Mouse (Mus musculus) forebrain, embryonic 10.5 days (tissue): Measurements from ENCODE around the gene Krt35. TPM values are rescaled to one million over a fixed set of nuclear protein-coding genes. Genes with fewer than 3 reads are reported as not detected.

Source experiments
- DNase-seq: peaks from one replicate; pipeline ENCODE4 v3.0.0-alpha.2; 2017; ENCODE audit warnings: low spot score; ENCODE audit errors: extremely low spot score
- H3K27ac ChIP-seq: fragments of 300-500 bp; sonication (generic); 2 replicates; pipeline ENCODE4 v1.5.1; 2016; ENCODE audit warnings: mild to moderate bottlenecking
- H3K27me3 ChIP-seq: fragments of 300-500 bp; sonication (generic); 2 replicates; pipeline ENCODE4 v1.6.1; 2016; ENCODE audit warnings: mild to moderate bottlenecking; ENCODE audit not compliant: poor library complexity, severe bottlenecking
- H3K36me3 ChIP-seq: fragments of 300-500 bp; sonication (generic); replicated peaks from 2 replicates; pipeline ENCODE4 v1.6.1; 2016; ENCODE audit warnings: mild to moderate bottlenecking, moderate library complexity
- H3K4me1 ChIP-seq: fragments of 300-500 bp; sonication (generic); 2 replicates; pipeline ENCODE4 v1.6.1; 2016
- H3K4me3 ChIP-seq: fragments of 300-500 bp; sonication (generic); 2 replicates; pipeline ENCODE4 v1.5.1; 2016; ENCODE audit warnings: mild to moderate bottlenecking, moderate library complexity
- H3K9me3 ChIP-seq: fragments of 300-500 bp; sonication (generic); 2 replicates; pipeline ENCODE4 v1.6.1; 2016; ENCODE audit warnings: mild to moderate bottlenecking, moderate library complexity
- WGBS: fragments of 180-500 bp; shearing (Covaris S2); methylation state at CpG from one replicate; pipeline ENCODE4 v1.1.7; 2016; 5-methylcytosine and 5-hydroxymethylcytosine counted together
- polyA plus RNA-seq: library from polyadenylated mRNA; unstranded; fragments of >200 nt; fragmentation: Nextera tagmentation; extraction: Ambion mirVana; gene quantifications from 2 replicates; pipeline ENCODE4 v1.2.1, GENCODE M21; 2016

The Krt35 gene
- polyA plus RNA-seq, 1 experiment from 2014 or later: not detected

DNA sequence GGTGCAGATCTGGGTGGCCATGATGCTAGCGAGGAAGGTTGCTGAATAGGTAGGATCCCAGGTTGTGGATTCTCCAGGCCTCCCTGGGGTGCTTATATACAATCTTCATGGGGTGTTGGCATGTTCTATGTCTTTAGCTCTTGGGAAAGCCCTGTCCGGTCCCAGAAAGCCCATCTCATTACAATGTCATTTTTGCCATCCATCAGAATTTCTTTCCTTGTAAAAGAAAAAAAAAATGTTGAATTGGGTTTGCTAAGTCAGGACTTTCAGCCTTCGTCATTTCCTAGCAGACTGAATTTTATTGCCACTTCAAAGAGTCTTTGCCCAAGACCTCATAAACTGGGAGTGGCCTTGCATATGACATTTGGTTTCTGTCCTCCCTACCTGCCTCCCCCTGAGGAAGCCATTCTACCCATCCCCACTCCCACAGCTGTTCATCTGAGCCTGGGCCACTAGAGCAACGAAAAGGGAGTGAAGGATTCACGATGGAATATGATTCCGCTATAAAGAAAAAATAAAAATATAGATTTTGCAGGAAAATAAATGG lies 9.6 kb upstream of the Krt35 start, which contains the start of gene Krt36:
Krt36 (minus strand) TSS at position 51 of the 547 bp plus-strand sequence.
- 95% methylated on average over 6 of the region's 6 CpGs for WGBS

DNA sequence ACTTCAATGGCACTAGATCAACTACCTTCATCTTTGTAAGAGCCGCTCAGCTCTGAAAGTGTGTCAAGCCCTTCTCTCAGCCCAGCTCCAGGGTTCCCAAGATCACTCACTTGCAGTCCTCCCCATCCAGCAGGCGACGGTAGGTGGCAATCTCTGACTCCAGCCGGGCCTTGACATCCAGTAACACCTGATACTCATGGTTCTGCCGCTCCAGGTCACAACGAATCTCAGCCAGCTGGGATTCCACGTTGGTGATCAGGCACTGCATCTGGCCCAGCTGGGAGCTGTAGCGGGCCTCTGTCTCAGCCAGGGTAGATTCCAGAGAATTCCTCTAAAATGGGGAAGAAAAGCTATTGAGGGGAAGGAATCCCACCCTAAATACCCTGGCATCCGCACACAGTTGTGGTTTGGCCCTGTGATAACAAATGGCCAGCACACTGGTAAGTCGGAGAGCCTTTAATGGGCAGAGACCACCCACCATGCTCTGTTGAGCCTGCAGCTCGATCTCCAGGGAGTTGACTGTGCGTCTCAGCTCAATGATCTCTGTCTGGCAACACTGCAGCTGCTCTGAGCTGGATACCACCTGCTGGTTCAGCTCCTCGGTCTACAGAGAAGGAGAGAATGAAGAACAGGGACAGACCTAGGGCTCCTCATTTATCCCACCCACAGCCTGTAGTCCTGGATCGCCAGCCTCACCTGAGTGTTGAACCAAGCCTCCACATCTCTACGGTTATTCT lies 6.8 kb upstream of the Krt35 start:
- DNase-seq: no peak
- Histone ChIP-seq H3K36me3 (no peaks in the 10 kb centered on the region), H3K27me3 (no peaks in the 10 kb centered on the region), H3K9me3 (no peaks in the 10 kb centered on the region), H3K4me1 (peaks cover 9% of the 10 kb centered on the region), H3K4me3 (no peak overlapping the region), H3K27ac (no peak overlapping the region)
- WGBS: 80% methylated on average over 15 of the region's 15 CpGs

More for the DNA sequence above, 9.6 kb upstream of the Krt35 start, which contains the start of gene Krt36:
- Histone ChIP-seq H3K27ac (no peak within 1 kb of the TSS), H3K27me3 (no peaks in the 10 kb centered on the region), H3K9me3 (no peaks in the 10 kb centered on the region), H3K4me1 (no peaks in the 10 kb centered on the region), H3K4me3 (no peak within 1 kb of the TSS), H3K36me3 (no peaks in the 10 kb centered on the region)
- DNase-seq: no peak

DNA sequence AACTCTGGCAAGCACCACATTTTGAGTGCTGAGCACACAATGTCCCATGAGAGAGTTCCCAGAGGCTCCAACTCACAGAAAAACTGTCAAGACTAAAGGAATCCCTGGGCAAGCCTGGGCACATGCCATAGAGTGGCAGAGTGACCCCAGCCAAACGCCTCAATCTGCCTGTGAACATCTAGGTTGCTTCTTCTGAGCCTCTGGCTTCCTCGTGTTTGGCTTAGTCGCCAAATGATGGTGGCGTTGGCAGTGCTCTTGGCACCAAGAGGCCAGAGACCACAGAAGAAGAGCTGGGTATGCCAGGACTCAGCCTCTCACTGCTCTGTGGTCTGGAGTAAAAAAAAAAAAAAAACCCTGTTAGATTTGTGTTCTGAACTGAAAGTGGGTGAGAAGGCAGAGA lies 4.3 kb upstream of the Krt35 start:
- 80% methylated on average over 4 of the region's 4 CpGs for WGBS
- Histone ChIP-seq H3K27me3 (no peaks in the 10 kb centered on the region), H3K36me3 (no peaks in the 10 kb centered on the region), H3K4me3 (no peak overlapping the region), H3K9me3 (no peaks in the 10 kb centered on the region), H3K4me1 (peaks cover 18% of the 10 kb centered on the region), H3K27ac (no peak overlapping the region)
- no peak for DNase-seq

DNA sequence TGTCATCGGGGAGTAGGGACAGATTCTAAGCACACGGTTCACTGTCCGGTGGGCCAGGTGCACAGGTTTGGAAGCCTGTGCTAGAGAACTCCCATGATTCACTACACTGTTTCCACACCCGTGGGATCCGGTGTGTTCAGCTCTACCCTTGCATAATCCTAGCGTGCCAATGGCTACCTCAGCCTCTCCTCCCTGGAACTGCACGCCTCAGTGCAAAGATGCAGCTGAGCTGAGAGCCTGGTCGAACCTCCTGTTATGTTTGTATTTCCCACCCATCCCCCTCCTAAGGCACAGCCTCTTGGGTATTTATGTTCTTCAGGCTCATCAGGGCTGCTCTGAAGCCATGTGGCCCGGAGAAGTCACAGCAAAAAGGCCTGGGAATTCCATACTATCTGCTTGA lies 1.8 kb upstream of the Krt35 start:
- Histone ChIP-seq H3K4me1 (peaks cover 18% of the 10 kb centered on the region), H3K27me3 (no peaks in the 10 kb centered on the region), H3K9me3 (no peaks in the 10 kb centered on the region), H3K27ac (no peak overlapping the region), H3K4me3 (no peak overlapping the region), H3K36me3 (no peaks in the 10 kb centered on the region)
- no peak for DNase-seq
- 84% methylated on average over 9 of the region's 9 CpGs for WGBS

DNA sequence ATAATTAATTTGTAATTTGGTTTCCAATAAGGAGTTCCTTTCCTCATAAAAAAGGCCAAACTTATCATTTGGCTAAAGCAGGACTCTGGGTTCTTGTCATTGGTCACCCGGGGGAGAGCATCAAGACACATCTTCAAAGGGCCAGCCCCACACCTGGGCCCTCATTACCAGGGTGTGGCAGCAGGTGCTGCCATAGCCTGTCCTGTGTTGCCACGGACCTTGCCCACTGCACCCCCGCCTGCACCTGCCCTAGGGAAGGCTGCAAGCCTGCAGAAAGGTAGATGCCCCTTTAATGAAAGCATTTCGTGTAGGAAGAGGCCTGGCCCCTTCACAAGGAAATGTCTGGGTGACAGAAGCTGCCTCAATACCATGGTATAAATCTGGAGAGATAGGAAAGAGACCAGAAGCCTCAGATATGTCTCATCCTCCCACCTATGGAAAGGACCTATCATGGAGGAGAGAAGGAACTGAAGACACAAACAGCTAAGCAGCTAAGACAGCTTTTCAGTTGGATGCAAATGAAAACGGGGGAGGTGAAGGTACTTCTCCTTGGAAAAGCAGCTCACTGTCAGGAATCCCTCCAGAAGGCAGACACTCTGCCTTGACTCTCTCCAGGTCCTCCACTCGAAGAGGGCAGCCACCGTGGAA lies 7.5 kb downstream of the Krt35 start:
- no peak for DNase-seq
- Histone ChIP-seq H3K4me3 (no peak overlapping the region), H3K27me3 (no peaks in the 10 kb centered on the region), H3K9me3 (0 out of 2 replicates have a peak, but pooled peaks cover 4% of the 10 kb centered on the region), H3K4me1 (no peaks in the 10 kb centered on the region), H3K36me3 (no peaks in the 10 kb centered on the region), H3K27ac (no peak overlapping the region)
- WGBS: 70% methylated on average over 7 of the region's 7 CpGs

DNA sequence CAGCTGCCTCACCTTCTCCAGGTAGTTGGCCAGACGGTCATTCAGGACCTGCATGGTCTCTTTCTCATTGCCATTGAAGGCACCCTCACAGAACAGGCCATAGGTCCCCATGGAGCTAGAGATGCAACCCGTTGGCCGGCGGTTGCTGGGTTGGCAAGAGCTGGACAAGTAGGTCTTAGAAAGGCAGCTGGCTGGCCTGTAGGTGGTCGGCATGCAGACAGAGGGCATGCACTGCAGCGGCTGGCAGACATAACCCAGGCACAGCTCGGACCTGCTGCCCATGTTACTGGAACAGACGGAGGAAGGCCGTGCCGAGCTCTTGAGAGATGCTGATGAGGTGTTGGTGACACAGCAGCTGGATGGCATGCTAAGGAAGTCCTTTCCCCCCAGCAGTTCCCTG lies 8.2 kb downstream of the Krt35 start, which contains the start of gene Krt32:
Krt32 (minus strand) TSS at position 366 of the 400 bp plus-strand sequence.
- WGBS: 93% methylated on average over 10 of the region's 10 CpGs
- Histone ChIP-seq H3K36me3 (no peaks in the 10 kb centered on the region), H3K4me3 (no peak within 1 kb of the TSS), H3K9me3 (0 out of 2 replicates have a peak, but pooled peaks cover 4% of the 10 kb centered on the region), H3K27ac (no peak within 1 kb of the TSS), H3K27me3 (no peaks in the 10 kb centered on the region), H3K4me1 (no peaks in the 10 kb centered on the region)
- no peak for DNase-seq

DNA sequence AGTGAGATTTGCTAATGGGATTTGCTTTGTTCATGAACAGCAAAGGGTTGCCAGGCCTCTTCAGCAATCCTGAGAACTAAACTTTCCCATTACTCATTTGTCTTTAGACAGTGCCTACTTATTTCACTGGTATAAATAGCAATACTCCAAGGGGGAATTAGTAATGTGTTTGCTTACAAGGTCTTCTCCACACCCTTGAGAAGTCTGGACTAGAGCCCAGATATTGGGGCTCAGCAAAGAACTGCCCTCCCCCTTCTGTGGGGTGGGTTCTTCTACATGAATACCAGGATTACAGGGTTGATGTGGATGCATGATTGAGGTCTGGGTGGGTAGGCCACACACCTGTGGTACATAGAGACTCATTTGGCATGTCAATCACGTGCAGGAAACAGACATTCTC lies 22.2 kb downstream of the Krt35 start:
- 67% methylated on average over 1 of the region's 1 CpGs for WGBS
- Histone ChIP-seq H3K9me3 (no peaks in the 10 kb centered on the region), H3K4me1 (no peaks in the 10 kb centered on the region), H3K36me3 (no peaks in the 10 kb centered on the region), H3K27me3 (no peaks in the 10 kb centered on the region), H3K4me3 (no peak overlapping the region), H3K27ac (no peak overlapping the region)
- DNase-seq: no peak

DNA sequence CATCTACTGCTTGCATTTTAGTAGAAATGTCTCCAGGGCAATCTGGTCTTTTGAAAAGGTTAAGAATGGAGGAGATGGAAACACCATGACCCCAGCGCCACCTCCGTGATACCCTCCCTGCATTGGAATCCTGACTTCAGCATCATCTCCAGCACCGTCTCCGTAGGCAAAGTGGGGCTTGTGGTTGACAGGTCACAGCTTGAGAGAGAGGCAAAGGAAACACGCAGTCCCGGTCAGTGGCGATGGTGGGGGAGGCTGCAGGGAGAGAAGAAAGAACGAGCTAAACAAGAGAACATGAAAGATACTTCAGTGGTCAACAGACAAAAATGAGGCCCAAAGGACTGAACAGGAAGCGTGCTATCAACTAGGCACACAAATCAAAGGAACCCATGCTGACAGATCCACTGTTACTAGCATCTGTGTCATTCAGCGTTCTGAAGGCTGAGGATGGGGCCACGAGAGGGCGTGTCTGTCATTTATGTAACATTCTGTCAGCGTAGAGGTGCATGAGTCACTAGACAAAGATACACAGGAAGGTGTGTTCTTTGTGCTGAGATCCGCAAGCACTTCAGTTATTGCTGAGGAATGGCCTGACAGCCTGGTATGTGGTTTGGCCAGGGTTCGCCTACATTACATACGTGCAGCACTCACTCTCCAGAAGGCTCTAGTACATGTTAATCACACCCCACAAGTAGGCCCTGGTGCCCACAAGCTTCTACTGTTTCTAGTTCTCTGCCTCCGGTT lies 28.6 kb downstream of the Krt35 start:
- WGBS: 89% methylated on average over 17 of the region's 17 CpGs
- Histone ChIP-seq H3K36me3 (no peaks in the 10 kb centered on the region), H3K9me3 (no peaks in the 10 kb centered on the region), H3K27me3 (no peaks in the 10 kb centered on the region), H3K27ac (no peak overlapping the region), H3K4me1 (no peaks in the 10 kb centered on the region), H3K4me3 (no peak overlapping the region)
- DNase-seq: no peak

DNA sequence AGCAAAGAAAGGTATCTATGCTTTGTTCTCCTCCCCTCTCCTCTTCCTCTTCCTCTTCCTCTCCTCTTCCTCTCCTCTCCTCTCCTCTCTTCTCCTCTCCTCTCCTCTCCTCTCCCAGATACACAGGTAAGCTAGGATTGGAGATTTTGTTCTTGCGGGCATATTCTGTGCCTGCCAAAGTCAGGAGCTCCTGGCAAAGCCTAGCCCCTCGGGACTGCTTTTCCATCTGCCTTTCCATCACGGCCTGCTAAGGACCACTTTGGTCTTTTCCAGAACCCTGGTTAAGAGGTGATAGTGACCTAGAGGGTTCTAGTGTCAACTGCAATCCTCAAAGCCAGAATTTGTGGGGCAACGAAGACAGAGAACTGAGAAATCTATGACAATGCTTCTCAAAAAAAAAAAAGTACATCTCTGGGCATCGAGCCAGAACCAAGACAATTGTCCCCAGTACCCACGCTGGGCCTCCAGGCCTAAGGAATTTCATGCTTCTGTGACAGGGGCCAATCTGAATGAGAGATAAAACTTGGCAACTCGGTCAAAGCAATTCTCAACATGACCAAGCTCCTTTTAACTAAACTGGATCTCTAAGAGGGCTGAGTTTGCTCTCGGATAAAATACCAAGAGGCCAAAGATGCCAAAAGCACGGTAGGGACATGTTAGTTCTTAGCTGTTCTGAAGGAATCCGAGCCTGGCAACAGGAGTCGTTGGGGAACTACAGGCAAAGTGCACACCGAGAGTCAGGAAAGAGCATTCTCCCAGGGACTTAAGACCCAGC lies 29.6 kb downstream of the Krt35 start:
- H3K4me1 ChIP-seq: no peaks in the 10 kb centered on the region
- H3K9me3 ChIP-seq: no peaks in the 10 kb centered on the region
- H3K27ac ChIP-seq: no peak overlapping the region
- no peak overlapping the region for H3K4me3 ChIP-seq
- 87% methylated on average over 12 of the region's 12 CpGs for WGBS
- no peak for DNase-seq
- H3K27me3 ChIP-seq: no peaks in the 10 kb centered on the region
- H3K36me3 ChIP-seq: no peaks in the 10 kb centered on the region

DNA sequence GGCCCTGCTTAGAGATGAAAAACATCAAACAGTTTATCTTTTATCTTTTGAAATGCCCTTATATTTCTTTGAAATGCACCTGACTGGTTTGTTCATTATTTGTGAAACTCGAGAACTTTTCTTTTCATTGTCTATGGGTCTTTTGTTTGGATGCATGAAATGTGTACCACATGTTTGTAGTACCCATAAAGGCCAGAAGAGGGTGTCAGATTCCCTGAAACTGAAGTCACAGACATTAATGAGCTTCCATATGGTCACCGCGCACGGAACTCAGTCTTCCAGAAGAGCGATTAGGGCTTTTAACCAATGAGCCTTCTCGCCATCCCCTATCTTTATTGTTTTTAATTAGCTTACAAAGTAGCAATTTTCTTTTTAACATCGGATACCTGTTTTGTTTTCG lies 37.2 kb downstream of the Krt35 start:
- no peaks in the 10 kb centered on the region for H3K4me1 ChIP-seq
- no peak for DNase-seq
- no peak overlapping the region for H3K4me3 ChIP-seq
- H3K27me3 ChIP-seq: no peaks in the 10 kb centered on the region
- H3K27ac ChIP-seq: no peak overlapping the region
- no peaks in the 10 kb centered on the region for H3K36me3 ChIP-seq
- 67% methylated on average over 8 of the region's 8 CpGs for WGBS
- H3K9me3 ChIP-seq: no peaks in the 10 kb centered on the region

DNA sequence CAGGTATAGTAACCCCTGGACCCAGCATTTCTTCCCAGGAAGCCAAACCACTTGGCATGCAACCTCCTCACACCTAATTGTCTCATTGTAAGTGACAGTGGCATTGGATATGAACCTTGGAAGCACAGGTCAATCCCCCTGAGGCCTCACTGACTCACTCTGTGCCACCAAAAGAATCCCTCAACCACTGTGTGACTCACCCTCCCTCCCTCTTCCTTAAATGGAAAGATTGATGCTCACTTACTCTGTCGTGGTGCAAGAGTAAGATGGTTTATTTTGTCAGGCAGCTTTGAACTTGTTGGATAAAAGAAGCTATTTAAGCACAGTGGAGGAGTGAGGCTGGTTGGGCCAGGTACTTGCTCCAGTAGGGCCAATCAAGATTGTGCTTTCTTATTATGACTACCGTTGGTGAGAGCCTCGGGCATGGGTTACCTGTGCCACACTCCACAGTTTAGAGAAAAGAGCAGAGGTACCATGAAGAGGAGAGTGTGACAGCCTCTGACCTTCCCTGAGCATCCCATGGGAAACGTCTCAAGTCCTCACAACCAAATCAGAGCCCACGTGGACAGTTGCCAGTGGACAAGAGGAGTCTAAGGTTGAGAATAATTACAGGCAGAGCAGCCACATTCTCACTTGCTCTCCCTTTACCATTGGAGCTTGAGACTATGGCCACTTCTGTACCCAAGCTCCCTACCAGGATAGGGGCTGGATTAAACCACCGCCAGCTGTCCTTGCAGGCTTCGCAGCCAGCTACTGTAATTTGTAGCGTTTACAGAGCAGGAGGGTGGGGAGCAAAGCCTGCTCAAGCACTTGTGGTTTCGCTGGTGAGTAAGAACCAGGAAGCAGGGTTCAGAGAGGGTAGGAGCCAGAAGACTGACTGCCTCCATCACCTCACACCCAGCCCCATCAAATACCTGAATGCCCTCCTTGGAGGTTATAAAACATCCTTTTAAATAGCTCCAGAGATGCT lies 40.1 kb downstream of the Krt35 start:
- no peaks in the 10 kb centered on the region for H3K27me3 ChIP-seq
- no peak overlapping the region for H3K4me3 ChIP-seq
- WGBS: 83% methylated on average over 9 of the region's 9 CpGs
- no peaks in the 10 kb centered on the region for H3K4me1 ChIP-seq
- DNase-seq: no peak
- no peaks in the 10 kb centered on the region for H3K36me3 ChIP-seq
- H3K27ac ChIP-seq: no peak overlapping the region
- H3K9me3 ChIP-seq: no peaks in the 10 kb centered on the region
